Mouse (Mus musculus) bone marrow, adult 2 months (tissue): ENCODE results near the gene Aftph.

ENCODE experiments used
- CTCF ChIP-seq: fragments of 200-500 bp; IDR thresholded peaks from 2 replicates; pipeline ENCODE4 v1.5.1; 2011; ENCODE audit warnings: low read length, control low read depth; ENCODE audit not compliant: control insufficient read depth, insufficient read depth
- POLR2A ChIP-seq: fragments of 200-500 bp; IDR thresholded peaks from 2 replicates; pipeline ENCODE4 v1.6.1; 2011; ENCODE audit warnings: low read depth, mild to moderate bottlenecking, control low read depth, low read length, borderline replicate concordance; ENCODE audit not compliant: control insufficient read depth

- TF ChIP-seq CTCF (no peak), POLR2A (no peak)
These were observed 2.0 kb upstream of the Aftph start for GRCm38 (mm10) chr11:20743353-20743752.
